Mouse (Mus musculus) bone marrow, adult 2 months (tissue): ENCODE results near the gene Ece1. TPM values are rescaled to one million over a fixed set of nuclear protein-coding genes. Genes with fewer than 3 reads are reported as not detected.

Experiments
- H3K27ac ChIP-seq: fragments of 200-500 bp; 2 replicates; pipeline ENCODE4 v1.5.1; 2012; ENCODE audit warnings: low read depth, mild to moderate bottlenecking, control low read depth, inconsistent platforms, low read length; ENCODE audit not compliant: control insufficient read depth, poor library complexity, insufficient read depth
- H3K4me1 ChIP-seq: fragments of 200-500 bp; 2 replicates; pipeline ENCODE4 v1.6.1; 2011; ENCODE audit warnings: low read length; ENCODE audit not compliant: control insufficient read depth, insufficient read depth
- H3K4me3 ChIP-seq: fragments of 200-500 bp; replicated peaks from 2 replicates; pipeline ENCODE3; 2011; ENCODE audit warnings: mild to moderate bottlenecking, low read depth, low read length, control low read depth; ENCODE audit not compliant: control insufficient read depth
- CTCF ChIP-seq: fragments of 200-500 bp; IDR thresholded peaks from 2 replicates; pipeline ENCODE4 v1.5.1; 2011; ENCODE audit warnings: low read length, control low read depth; ENCODE audit not compliant: control insufficient read depth, insufficient read depth
- POLR2A ChIP-seq: fragments of 200-500 bp; IDR thresholded peaks from 2 replicates; pipeline ENCODE4 v1.6.1; 2011; ENCODE audit warnings: low read depth, mild to moderate bottlenecking, control low read depth, low read length, borderline replicate concordance; ENCODE audit not compliant: control insufficient read depth
- WGBS: fragments of 180-500 bp; shearing (Covaris S2); methylation state at CpG from one replicate; pipeline ENCODE4 v1.1.7; 2018; 5-methylcytosine and 5-hydroxymethylcytosine counted together
- polyA plus RNA-seq: library from polyadenylated mRNA; stranded (reverse); fragments of >200 nt; gene quantifications from 2 replicates; pipeline ENCODE4 v1.2.4, GENCODE M21; 2011; ENCODE audit warnings: low replicate concordance; ENCODE audit not compliant: missing spikeins, insufficient read depth, insufficient read length

The Ece1 gene
- polyA plus RNA-seq, 1 experiment, result 7.3 TPM

DNA sequence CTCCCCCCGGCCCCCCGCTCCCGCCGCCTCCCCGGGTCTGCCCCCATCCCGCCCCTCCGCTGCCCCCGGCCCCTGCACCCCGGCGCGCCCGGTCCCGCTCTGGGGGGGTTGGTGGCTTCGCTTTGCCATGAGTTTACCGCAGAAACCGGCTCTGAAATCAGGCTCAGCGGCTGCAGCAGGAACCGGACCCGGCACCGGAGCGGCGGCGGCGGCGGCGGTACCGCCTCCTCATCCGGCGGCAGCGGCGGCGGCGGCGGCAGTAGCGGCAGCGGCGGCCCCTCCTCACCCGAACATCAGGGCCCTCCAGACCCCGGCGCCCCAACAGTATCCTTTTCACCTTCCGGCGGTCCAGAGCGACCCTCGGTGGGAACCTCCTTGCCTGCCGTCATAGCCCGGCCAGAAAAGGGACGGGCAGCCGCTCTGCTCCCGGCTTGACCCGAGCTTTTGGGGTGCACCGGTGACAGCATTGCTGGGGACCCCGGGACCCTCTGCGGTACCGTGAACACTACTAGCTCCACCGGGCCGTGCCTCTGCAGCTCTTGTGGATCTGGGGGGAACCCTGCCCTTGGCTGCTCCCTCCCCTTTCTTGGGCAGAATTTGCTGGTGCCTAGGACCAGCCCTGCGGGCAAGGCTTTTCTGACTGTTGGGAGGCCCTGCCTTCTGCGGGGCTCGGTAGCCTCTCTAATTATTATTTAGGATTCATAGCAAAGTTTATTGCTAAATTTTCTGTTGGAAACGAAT is 132.0 kb downstream of the Ece1 start:
- no peak for TF ChIP-seq POLR2A
- TF ChIP-seq CTCF, result no peak
- Histone ChIP-seq H3K27ac (peak overlapping the region; percentile 88), H3K4me3 (peak overlapping the region; percentile 86), H3K4me1 (peaks cover 2% of the 10 kb centered on the region; the same call in 1 of the 2 replicates)
- WGBS, result 2% methylated on average over 56 of the region's 60 CpGs

- WGBS, result 28% methylated on average over 12 of the region's 12 CpGs
- Histone ChIP-seq H3K4me3 (peak overlapping the region; percentile 86), H3K4me1 (peaks cover 2% of the 10 kb centered on the region; the same call in 1 of the 2 replicates), H3K27ac (peak overlapping the region; percentile 88)
- no peak for TF ChIP-seq CTCF
- TF ChIP-seq POLR2A, result no peak
These were observed 132.7 kb downstream of the Ece1 start for GRCm38 (mm10) chr4:137994562-137995336.

GRCm38 (mm10) chr4:137995399-137995798 is 133.4 kb downstream of the Ece1 start:
- Histone ChIP-seq H3K4me1 (peaks cover 2% of the 10 kb centered on the region; the same call in 1 of the 2 replicates), H3K27ac (no peak overlapping the region), H3K4me3 (peak overlapping the region; percentile 8)
- 70% methylated on average over 12 of the region's 12 CpGs for WGBS
- TF ChIP-seq POLR2A, result no peak
- TF ChIP-seq CTCF, result no peak

- Histone ChIP-seq H3K4me1 (no peaks in the 10 kb centered on the region; the same call in 1 of the 2 replicates), H3K4me3 (no peak overlapping the region), H3K27ac (no peak overlapping the region)
- TF ChIP-seq POLR2A, result no peak
- no peak for TF ChIP-seq CTCF
- WGBS, result 85% methylated on average over 4 of the region's 4 CpGs
These were observed 136.2 kb downstream of the Ece1 start for GRCm38 (mm10) chr4:137998232-137998631.

GRCm38 (mm10) chr4:138000682-138001081 is 138.6 kb downstream of the Ece1 start:
- WGBS, result 72% methylated on average over 7 of the region's 7 CpGs
- no peak overlapping the region for H3K27ac ChIP-seq
- no peak overlapping the region for H3K4me3 ChIP-seq
- no peak for TF ChIP-seq CTCF
- TF ChIP-seq POLR2A, result no peak
- H3K4me1 ChIP-seq, result no peaks in the 10 kb centered on the region

DNA sequence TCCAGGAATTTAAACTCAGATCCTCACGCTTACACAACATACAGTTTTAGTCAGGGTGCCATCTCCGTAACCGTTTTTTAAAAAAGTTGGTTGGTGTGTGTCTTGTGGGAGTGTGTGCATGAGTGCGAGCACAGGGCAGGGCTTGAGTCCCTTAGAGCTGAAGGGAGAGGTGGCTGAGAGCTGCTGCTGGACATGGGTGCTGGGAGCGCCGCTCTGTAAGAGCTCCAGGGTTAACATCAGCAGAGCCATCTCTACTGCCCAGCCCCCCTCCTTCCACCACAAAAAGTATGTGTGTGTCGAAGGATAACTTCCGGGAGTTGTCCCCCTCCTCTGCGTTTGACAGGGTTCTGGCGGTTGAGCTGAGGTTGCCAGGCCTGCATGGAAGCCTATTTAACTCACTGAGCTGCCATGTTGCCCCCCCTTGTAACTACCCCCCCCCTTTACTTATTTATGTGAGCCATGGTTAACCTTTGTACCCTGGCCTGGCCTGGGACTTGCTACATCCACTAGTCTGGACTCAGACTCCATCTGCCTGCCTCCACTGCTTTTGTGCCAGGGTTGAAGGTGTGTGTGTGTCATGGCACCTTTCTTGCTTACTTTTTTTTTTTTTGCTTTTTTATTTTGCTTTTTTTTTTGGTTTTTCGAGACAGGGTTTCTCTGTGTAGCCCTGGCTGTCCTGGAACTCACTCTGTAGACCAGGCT is 142.0 kb downstream of the Ece1 start:
- H3K4me1 ChIP-seq, result no peaks in the 10 kb centered on the region
- H3K4me3 ChIP-seq, result no peak overlapping the region
- TF ChIP-seq POLR2A (no peak), CTCF (no peak)
- H3K27ac ChIP-seq, result no peak overlapping the region
- 92% methylated on average over 11 of the region's 11 CpGs for WGBS

GRCm38 (mm10) chr4:138005781-138006180 is 143.7 kb downstream of the Ece1 start:
- TF ChIP-seq CTCF (no peak), POLR2A (no peak)
- 97% methylated on average over 1 of the region's 1 CpGs for WGBS
- Histone ChIP-seq H3K27ac (no peak overlapping the region), H3K4me1 (no peaks in the 10 kb centered on the region), H3K4me3 (no peak overlapping the region)

DNA sequence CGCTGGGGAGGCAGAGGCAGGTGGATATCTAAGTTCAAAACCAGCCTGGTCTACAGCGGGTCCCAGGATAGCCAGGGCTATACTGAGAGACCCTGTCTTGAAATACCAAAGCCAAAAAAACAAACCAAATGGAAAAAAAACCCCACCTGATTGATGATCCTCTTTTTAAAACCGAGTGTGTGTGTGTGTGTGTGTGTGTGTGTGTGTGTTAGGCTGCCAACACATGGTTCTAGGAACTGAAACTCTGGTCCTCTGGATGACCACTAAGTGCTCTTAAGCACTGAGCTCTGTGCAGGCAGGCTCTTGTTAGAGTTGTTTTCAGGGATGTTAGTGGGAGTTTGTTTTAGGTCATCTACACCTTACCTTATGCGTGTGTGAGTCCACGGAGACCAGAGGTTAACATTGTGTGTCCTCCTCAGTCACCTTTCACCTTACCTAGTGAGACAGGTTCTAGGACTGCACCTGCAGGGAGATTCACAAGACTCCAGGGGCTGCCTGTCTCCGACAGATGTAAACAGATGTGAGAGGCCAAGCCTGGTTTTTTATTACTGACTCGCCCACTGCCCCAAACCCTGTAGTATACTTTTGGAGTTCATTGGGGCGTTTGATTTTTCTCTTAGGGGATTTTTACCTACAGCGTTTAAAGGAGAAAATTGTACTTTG is 145.0 kb downstream of the Ece1 start:
- Histone ChIP-seq H3K4me1 (no peaks in the 10 kb centered on the region), H3K4me3 (no peak overlapping the region), H3K27ac (no peak overlapping the region)
- TF ChIP-seq POLR2A, result no peak
- no peak for TF ChIP-seq CTCF
- WGBS, result 84% methylated on average over 9 of the region's 9 CpGs
